Mouse (Mus musculus): ENCODE data around the gene Slco2b1.
"Not testable (repeated sequence)": the region's sequence is repeated elsewhere in the genome, so short reads cannot be mapped to it uniquely, and the experiment has no call there.

Gene Slco2b1

DNA sequence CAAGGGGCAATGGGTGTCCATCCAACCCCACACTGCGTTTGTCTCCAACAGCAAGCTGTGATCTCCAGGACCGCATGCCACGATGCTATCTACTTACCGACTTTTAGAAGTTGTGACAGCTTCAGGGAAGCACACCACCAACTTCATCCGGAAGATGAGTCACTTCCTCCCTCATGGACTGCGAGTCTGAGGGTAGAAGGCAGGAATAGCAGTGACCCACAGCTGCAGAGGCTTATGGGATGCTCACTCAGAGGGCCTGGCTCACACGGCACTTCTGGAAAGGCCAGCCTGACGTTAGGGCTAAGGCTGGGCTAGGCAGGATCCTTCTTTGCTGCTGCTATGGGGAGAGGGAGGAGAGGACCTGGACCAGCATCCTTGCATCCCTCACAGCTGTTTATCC, at the start of gene Slco2b1:
Slco2b1 (minus strand) TSS at position 175 of the 400 bp plus-strand sequence.
- DNase-seq: no peak

GRCm38 (mm10) chr7:99739276-99739675, 28.1 kb upstream of the Slco2b1 start:
- DNase-seq: no peak

GRCm38 (mm10) chr7:99735491-99735890, 24.4 kb upstream of the Slco2b1 start:
- DNase-seq: not testable (repeated sequence)

DNA sequence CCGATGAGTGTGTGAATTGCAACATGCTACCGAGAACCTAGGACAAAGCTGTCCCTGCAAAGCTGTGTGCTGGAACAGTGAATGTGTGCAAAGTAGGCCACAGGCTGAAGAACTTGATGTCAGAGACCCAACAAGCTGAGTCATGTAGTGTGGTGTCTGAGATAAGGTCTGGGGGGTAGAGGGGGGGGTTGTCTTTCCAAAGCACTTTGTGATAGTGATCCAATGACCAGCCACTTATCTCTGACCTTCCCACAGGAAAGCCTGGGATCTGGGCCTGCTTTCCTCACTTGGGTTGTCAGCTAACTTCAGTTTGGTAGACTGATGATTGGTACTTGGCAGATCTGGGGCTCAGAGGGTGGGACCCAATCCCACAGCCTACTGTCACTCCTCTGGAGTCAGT, 23.5 kb upstream of the Slco2b1 start:
- DNase-seq: no peak

DNA sequence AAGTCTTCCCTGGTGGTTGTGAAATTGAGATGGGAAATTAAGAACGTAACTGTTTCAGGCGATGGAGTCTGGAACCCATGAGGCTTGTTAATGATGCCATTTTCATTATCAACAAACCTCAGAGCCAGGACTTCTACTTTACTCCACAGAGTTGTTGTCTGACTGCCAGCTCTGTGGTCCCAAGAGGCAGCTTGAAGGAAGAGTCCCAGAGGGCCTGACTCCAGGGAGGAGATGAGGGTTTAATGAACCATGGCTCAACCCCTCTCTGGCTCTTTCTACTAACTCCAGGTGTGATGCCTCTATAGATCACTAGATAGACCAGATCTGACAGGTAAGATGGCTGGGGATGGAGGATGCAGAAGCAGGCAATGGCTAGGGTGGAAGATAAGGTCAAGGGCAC, 18.8 kb upstream of the Slco2b1 start, which contains the start of gene Olfr520:
Olfr520 (plus strand) TSS at position 301 of the 400 bp plus-strand sequence.
- no peak for DNase-seq

- no peak for DNase-seq
These were observed 5.4 kb upstream of the Slco2b1 start for GRCm38 (mm10) chr7:99716536-99716935.

DNA sequence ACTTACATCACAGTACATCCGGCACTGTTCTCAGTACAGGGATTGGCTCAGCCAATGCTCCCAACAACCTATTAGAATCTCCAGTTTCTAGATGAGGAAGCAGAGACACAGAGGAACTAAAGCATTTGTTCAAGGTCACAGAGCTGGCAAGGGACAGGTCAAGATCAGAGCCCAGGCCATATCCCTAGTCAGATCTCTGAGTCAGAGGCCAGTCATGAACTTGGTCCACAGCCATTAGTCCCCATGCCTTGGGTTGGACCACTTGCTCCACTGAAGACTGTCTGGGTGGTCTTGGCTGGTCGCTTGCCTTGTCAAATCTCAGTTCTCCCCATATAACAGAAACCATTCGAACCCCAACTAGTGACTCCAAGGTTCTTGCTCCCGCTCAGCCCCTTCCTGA, 1.3 kb upstream of the Slco2b1 start:
- DNase-seq: no peak

DNA sequence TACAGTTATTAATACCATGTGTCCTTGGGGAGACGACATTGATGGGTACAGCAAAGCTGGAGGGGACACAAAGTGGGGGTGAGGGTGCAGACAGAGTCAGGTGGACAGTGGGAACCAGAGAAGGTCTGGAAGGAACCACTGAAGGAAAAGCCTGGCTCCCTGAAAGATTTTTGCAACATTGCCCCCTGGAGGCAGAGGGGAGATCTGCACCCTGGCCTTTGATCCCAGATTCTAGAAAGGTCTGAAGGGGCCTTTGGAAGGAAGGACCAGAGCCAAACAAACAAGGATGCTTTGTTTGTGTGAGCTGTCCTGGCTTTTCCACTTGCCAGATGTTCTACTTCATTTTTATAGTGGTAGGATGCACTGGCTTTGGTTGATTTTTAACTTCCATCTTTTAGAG, 664 bp downstream of the Slco2b1 start:
- peak; percentile 58 to 60 for DNase-seq

DNA sequence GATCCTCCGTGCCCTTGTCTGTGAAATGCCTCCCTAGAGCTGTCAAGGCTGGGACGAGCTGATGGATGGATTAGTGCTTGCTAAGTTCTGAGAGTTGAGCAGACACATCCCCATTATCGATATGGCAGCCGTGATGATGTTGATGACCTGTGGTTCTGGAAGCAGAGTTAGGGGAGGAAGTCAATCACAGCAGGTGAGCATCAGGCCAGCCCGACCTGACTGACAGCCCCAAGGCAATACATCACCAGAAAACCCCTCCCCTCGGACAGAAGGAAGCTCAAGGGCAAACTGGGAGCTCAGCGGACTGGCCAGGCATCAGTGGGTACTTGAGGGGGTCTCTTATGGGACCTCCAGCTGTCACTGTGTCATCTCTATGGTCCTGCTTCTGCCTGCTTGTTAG, 1.1 kb downstream of the Slco2b1 start:
- DNase-seq: no peak

GRCm38 (mm10) chr7:99708750-99709149, 2.4 kb downstream of the Slco2b1 start:
- DNase-seq: no peak

GRCm38 (mm10) chr7:99708301-99708721, 2.8 kb downstream of the Slco2b1 start:
- no peak for DNase-seq

DNA sequence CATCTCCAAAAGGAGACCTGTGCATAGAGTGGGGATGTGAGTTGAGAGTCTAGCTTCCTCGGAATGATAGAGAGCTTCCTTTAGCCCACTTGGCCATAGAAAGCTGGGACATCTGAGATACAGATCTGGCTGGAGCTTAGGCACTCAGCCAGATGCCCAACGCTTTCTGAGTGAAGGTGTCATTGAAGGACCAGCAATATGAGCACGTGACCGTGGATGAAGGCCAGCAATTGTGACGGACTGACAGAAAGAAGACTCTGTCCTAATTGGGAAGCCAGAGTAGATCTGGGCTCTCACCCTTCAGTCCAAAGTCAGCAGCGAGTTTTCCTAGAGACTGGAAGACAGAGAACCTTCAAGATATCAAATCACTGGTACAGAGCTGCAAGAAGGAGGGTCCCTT, 3.5 kb downstream of the Slco2b1 start:
- DNase-seq: no peak

DNA sequence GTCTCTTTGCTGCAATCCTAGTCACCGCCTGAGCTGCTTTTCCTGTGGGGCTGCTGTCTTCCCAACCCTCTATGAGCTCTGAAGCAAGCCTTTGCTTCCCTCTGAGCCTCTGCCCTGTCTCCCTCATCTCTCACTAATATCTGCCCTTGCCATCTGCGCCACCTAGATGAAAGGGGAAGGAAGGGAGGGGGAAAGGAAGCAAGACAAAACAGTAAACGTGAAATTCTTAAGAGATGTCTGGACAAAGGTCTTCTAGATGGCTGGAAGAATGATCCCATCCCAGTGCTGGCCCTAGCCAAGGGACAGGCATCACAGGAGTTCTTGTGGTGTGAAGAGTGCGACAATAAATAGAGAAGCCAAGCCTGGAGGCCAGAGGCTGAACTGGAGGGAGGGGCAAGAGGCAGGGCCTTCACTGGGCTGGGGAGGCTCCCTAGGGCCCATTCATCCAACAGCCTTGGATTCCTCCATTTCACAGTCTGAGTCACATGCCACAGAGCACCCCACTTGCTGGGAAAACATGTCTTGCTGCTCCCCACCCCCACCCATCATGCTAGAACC, 4.0 kb downstream of the Slco2b1 start:
- peak; percentile 38 to 43 for DNase-seq

GRCm38 (mm10) chr7:99706341-99707037, 4.7 kb downstream of the Slco2b1 start:
- DNase-seq: peak; percentile 42 to 50

DNA sequence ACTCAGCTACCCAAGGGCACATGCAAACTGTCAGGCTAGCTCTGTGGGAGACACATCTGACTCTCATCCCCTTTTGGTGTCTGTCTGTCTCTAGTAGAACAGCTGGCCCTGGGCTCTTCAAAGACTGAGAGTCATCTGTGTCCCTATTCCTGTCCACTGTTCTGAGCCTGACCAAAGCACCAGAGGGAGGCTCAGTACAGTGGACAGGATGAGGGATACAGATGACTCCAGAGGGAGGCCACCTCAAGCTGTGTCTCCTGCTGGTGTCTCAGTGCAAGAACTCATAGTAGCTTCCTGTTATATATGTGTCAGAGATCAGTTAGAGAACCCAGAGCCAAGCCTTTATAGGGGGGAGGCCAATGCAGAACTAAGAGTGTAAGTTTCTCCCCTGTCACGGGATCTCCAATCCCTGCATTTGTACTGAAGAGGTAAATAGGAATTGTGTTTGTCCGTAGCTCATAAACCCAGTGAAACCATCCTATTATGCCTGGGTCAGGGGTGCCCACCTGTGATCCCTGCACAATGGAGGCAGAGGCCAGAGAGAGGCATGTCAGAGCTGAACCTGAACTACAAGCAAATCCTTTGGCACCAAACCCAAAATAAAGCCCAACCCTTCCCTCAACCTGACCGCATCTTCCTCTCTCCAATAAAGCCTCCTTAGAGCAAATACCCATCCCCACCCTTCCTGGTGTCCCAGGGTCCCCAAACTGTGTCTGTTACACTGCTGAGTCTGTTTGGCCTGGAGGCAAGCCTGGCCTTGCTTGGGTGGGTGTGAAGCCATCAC, 6.2 kb downstream of the Slco2b1 start:
- no peak for DNase-seq

DNA sequence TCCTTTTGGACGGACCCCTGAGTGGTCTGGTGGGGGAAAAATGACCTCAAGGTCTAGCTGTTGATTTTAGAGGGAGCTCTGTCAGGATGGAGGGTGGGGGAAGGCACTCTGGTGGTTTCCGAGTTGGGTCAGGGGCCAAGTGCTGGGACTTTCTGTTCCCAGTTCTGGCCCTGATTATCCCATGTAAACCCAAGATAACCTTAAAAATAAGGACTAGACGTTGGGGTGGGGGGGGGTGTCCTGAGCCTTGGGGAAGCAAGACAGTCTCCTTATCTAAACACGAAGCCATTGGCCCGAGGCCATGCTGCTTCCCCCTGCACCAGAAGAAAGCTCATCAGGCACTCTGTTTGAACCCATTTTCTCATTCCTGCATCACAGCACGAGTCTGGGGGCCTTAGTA, 8.9 kb downstream of the Slco2b1 start:
- no peak for DNase-seq

DNA sequence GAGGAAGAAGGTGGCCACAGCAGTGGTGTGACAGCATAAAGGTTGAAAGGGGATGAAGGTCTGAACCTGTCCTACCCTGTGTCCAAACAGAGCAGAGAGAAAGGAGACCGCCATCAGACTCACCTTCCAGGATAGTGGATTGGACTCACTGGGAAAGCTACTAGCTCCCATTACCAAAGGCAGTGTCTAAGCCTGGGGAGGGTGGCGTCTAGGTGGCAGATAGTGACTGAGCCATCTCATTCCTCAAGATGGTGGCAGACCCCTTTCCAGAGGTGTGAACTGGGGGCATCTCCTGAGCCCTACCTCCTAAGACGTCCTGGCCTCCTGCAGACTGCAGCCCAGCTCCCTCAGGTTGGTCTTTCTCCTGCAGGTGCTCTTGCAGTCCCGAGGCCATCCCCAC, 10.5 kb downstream of the Slco2b1 start:
- no peak for DNase-seq

GRCm38 (mm10) chr7:99699709-99700151, 11.4 kb downstream of the Slco2b1 start:
- DNase-seq: peak in 1 of 2 experiments; percentile 12

- no peak for DNase-seq
These were observed 12.0 kb downstream of the Slco2b1 start for GRCm38 (mm10) chr7:99699106-99699505.

DNA sequence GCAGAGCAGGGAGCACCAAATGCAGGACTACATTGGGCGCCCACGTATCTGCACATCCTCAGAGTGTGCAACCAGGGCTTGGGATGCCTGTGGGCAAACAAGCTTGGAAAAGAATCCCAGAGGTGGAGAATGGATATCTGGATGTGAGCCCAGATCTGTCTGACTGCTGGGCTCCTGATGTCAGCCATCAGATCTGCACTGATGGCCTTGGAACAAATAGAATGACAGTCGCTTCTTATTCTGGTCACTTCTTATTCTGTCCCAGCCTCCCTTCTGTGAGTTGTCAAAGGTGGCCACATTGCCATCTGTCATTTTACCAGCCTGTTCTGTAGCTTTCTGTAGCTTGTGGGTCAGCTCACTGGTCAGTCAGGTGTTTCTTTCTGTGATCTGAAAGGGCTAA, 12.6 kb downstream of the Slco2b1 start:
- DNase-seq: no peak

DNA sequence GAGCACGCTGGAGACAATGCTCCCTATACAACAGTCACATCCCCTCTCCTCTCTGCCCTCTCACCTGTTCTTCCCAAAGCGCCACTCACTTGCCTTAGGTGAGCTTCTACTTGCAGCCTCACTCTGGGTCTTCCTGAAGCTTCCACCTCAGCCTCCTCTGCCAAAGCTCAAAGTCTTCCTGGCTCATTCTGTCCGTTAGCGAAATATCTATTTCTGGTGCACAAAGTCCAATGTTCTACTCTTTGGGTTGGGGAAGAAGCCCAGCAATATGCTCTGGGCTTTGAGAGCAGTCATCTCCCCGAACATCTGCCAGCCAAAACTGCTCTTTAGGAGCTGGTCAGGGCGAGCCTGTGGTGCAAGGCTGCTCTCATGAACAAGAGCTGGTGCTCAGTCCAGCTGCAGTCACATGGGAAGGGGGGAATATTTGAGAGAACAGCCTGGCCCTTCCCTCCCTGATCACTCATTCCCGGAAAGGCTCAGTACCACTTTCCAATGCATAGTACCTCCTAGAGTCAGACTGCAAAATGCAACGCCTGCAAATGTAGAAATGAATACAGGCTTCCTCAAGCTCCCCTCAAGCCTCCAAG, 15.6 kb downstream of the Slco2b1 start:
- no peak for DNase-seq

DNA sequence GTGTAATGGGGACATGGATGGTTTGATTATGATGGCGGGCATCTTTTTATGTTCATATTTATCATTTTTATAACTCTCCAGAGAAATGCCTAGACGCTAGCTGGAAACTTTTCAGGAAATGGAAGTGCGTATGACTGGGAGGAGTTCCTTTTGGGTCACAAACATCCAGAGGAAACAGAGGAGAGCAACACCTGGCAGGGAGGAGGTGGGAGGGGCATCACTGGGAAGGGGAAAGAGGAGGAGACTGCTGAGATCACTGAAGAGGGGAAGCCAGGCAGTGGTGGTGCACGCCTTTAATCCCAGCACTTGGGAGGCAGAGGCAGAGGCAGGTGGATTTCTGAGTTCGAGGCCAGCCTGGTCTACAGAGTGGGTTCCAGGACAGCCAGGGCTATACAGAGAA, 16.7 kb downstream of the Slco2b1 start:
- not testable (repeated sequence) for DNase-seq

- DNase-seq: no peak
These were observed 17.2 kb downstream of the Slco2b1 start for GRCm38 (mm10) chr7:99693976-99694375.

All from lung, adult 18-20 months (tissue).